Mouse (Mus musculus) fibroblast of lung, adult 2 months (primary cell): Measurements from ENCODE around the gene Ear6.
"Not testable (repeated sequence)": the region's sequence is repeated elsewhere in the genome, so short reads cannot be mapped to it uniquely, and the experiment has no call there.

ENCODE experiments used
- DNase-seq: peaks from one replicate; pipeline ENCODE4 v3.0.0-alpha.2; 2011; ENCODE audit warnings: low read depth

The Ear6 gene

DNA sequence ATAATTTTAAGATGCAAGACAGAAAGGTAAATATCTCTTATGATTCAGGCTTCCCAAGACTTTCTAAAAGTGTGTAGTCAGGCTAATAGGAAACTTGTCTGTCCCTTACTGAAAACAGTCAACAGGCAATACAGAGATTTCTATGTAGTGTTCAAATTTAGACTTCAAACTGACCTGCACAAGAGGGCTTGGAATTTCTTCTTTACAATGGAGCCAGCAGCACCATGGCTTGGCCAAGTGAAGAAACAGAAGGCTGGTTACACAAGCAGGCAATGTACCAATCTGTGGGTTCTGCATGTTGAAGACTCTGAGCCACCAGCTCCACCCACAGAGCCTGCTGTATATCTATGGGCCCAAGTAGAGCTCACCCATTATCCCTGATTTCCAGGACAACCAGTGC is at the start of gene Ear6:
Ear6 (plus strand) TSS at position 301 of the 400 bp plus-strand sequence.
- DNase-seq = no peak

DNA sequence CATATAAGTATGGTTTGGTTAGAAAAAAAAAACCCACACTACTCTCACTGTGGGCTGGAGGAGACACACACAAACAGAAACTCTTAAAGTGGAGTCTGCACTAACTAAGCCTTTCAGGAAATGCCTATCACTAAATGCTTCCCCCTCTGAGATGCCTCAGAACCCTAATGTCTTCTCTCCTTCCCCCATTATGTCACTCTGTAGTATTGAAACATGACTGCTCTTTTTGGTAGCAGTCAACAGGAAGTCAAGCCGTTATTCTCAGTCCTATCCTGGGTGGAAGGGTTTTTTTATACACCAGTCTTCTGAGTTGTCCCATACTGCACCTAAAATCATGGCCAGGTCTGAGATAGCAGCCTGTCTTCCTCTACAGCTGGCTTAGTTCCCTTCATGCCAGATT is 26.9 kb upstream of the Ear6 start:
- DNase-seq = no peak

DNA sequence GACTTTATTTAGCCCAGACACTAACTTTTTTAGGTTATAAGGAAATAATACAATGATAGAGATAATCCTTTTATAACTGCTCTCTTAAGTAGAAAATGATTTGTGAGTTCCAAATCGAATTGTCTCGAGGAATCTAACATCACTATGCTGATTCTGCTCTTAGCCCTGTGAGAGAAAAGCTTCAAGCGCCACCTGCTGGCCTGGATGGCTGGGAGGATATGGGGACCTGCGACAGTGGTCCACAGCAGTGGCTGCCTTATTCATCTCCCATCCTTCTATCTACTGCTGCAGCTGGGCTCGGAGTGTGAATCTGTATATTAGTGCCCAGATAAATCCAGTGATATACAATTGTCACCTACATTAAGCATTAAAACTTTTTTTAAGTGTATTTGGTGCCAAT is 25.7 kb upstream of the Ear6 start:
- not testable (repeated sequence) for DNase-seq

DNA sequence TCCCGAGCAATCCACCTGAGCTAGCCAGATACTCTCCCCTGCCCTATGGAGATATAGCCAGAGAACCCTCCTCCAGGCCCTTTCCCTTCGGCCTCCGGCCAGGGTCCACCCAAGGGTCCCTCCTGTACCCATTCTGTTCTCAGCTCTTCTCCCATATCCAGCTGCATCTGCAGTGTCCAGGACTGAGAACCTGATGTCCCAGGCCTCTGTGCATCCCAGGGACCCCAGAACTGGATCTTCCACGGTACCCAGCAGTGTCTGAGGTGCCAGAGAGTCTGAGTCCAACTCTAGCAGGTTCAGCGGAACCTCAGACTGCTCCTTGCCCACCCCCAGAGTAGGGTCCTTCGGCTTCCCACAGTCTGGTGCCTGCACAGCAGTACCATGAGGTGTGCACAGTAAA is 24.3 kb upstream of the Ear6 start:
- DNase-seq = no peak

DNA sequence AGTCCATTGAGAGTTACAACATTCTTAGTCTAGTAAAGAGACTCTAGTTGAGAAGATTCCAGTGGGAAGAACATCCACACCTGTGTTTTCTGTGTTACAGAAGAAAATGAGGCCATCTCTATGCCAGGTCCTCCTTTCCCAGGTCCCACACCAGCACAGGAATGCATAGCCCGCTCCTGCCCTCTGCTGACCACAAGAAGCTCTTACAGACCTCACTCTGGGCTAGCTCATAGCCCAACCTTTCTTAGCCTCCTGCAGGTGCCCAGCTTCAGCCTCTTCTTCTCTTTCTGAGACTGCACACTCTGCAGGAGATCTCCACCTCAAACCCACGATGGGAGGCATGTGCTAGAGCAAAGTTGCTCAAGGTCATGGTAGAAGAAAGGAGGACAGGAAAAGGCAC is 15.0 kb upstream of the Ear6 start:
- DNase-seq = not testable (repeated sequence)

DNA sequence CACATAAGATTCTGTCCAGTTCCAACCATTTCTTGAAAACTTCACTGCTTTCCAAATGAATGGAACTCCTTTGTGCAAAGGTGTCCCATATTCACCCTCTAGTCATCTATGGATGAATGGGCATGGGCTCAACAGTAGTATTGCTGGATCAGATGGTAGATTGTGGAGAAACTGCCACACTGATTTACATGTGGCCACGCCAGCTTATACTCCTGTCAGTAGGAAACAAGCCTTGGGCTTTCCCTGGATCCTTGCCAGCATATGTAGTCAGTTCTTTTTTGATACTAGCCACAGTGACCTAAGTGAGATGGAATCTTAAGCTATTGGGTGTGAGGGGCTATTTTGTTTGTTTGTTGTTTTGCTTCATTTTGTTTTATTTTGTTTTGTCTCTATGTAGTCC is 11.2 kb upstream of the Ear6 start:
- DNase-seq = no peak

DNA sequence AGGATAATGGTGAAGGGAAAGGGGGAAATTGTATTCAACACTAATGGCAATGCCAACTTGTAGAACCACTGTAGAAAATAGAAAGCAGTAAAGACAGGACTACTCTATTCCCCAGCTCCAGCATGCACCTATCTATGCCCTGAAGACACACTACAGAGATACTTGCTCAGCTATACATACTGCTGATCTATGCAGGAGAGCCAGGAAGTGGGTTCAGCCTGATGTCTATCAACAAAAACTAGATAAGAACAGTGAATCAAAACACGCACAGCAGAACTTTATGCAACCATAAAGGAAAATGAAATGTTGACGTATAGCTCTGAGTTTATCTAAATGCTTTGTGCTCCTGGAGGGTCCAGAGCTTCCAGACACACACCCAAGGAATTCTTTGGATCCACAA is 10.7 kb upstream of the Ear6 start:
- DNase-seq = no peak

DNA sequence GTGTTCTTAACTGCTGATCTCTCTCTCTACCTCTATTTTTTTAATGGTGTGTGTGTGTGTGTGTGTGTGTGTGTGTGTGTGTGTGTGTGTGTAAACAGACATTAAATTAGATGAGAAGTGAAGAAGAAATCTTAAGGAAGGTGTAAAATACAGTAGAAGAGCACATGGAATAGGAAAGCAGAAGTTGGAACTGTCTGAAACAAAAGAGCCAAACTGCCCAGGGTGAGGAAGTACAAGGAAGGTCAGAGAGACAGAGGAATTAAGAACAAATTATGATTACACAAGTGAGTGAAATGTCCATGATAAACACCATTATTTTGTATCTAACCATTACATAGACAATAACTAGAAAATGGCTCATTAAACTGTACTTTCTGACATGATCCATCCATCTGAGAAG is 9.6 kb upstream of the Ear6 start:
- DNase-seq = no peak

DNA sequence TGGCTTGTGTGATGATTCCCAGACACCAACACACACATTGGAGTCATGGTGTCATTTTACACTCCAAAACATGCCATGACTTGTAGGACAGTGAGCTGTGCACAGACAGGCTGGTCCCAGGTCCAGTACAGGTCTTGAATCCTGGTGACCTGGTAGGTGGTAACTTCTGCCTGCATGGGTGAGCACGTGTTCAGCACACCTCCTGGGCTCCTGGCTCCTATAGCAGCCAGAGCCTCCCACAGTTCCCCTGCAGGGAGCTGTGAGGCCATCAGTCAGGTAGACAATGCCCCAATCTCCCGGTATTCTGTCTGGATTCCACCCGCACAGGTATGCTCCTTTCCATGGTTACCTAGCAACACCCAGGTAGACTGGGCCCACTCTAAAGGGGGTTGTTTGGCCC is 6.9 kb upstream of the Ear6 start:
- no peak for DNase-seq

DNA sequence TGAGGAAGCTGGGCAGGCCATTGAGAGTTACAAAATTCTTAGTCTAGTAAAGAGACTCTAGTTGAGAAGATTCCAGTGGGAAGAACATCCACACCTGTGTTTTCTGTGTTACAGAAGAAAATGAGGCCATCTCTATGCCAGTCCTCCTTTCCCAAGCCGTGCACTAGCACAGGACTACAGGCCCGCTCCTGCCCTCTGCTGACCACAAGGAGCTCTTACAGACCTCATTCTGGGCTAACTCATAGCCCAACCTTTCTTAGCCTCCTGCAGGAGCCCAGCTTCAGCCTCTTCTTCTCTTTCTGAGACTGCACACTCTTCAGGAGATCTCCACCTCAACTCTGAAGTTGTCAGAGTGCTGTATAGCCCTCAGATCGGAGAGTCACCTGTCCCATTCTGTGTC is 2.5 kb upstream of the Ear6 start:
- DNase-seq = not testable (repeated sequence)

DNA sequence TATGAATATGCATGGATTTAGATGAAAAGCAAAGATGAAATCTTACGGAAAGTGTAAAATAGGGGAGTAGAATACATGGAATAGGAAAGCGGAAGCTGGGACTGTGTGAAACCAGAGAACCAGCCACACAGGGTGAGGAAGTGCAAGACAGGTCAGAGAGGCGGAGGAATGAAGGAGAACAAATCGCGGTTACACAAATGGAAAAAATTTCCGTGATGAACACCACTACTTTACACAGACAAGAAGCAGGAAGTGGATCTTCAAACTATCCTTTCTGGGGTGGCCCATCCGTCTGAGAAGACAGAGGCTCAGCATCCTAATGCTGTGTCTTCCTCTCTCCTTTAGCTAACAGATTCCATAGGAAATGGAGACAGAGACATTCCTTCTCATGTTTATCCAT is 1.8 kb downstream of the Ear6 start:
- not testable (repeated sequence) for DNase-seq

DNA sequence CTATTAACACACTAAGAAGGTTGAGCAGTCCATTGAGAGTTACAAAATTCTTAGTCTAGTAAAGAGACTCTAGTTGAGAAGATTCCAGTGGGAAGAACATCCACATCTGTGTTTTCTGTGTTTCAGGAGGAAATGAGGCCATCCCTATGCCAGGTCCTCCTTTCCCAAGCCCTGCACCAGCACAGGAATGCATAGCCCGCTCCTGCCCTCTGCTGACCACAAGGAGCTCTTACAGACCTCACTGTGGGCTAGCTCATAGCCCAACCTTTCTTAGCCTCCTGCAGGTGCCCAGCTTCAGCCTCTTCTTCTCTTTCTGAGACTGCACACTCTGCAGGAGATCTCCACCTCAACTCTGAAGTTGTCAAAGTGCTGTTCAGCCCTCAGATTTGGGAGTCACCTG is 10.1 kb downstream of the Ear6 start:
- DNase-seq = not testable (repeated sequence)

DNA sequence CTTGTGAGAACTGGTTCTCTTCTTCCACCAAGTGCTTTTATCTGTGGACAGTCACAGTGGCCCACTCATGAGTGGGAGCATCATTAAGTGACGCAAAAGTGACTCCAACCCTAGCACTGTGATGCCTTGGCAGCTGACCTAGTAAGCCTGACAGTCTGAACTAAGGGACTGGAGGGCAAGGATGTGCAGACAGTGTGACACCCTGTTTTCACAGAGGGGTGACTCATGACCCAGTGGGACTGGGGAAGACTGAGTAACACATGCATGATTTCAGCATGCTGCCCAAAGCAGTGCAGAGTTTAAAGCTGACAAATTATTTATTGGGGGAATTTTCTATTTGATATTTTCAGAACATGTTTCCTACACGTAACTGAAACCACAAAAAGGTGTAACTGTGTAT is 17.3 kb downstream of the Ear6 start:
- DNase-seq = peak; percentile 13

DNA sequence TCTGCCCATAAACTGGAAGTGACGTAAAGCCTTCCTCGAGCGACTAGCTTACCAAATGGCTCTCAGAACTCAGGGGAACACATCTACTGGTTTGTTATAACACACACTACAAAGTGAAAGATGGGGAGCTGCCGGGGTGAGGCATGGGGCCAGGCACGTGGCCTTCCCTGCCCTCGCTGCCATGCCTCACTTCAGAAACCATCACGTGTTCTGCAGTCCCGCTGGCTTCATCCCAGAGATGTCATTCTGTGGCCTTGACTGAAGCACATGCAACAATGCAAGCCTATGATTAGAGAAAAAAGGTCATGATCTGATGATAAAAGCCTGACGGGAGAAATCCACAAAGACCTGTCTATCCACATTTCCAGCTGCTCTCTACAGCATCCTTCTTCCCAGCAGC is 18.2 kb downstream of the Ear6 start:
- DNase-seq = no peak

DNA sequence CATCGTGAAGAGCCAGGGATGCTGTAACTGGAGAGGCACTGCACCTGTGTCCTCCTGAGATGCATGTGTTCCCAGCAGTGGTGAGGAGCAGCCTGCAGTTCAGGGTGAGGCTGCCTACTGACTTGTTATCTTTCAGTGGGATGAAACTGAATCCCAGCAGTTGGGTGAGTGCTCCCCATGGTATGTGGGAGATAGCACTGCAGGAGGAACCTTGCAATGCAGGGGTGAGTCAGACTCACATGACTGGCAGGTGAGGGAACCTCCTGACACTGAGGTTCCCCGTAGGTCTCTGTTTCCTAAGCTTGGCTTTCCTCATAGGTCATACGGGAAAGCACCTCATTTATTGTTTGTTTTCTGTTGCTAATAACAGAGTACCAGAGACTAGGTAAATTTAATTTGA is 24.0 kb downstream of the Ear6 start:
- DNase-seq = no peak

DNA sequence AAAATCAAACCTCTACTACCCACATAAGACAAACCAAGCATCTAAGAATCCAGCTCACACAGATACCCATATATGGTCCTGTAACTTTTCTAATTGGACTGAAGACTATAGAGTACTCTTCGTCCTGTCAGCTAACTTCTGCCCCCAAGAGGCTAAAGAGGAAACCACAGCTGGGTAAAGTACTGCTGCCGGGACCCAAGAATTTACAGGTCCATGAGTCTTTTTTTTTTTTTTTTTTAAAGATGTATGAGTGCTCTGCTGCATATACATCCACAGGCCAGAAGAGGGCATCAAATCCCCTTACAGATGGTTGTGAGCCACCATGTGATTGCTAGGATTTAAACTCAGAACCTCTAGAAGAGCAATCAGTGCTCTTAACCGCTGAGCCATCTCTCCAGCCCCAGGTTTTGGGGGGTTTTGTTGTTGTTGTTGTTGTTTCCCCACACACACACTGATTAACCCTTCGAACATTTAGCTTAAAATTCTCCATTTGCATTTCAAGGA is 30.1 kb downstream of the Ear6 start:
- DNase-seq = peak; percentile 62

DNA sequence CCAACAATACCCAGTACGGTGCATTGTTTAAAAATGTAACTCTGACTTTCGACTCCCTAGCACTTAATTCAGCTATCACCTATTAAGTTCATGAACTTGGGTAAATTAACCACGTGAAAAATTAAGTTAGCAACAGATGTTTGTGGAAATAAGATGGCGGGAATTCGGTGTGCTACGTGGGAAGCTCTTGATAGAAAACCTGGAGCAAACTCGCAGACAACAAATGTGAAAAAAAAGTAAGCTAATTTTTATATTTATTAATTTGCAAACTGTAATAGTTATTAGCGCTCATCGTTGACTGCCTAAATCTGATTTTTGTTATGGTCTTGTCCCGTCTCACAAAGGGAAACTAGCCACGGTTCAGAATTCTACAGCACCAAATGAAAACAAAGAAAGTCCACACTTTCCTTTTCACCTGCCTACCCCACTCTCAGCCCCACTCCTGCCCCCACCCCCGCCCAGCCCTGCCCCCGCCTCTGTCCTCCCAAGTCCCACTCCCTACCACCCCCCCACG is 30.6 kb downstream of the Ear6 start:
- no peak for DNase-seq

DNA sequence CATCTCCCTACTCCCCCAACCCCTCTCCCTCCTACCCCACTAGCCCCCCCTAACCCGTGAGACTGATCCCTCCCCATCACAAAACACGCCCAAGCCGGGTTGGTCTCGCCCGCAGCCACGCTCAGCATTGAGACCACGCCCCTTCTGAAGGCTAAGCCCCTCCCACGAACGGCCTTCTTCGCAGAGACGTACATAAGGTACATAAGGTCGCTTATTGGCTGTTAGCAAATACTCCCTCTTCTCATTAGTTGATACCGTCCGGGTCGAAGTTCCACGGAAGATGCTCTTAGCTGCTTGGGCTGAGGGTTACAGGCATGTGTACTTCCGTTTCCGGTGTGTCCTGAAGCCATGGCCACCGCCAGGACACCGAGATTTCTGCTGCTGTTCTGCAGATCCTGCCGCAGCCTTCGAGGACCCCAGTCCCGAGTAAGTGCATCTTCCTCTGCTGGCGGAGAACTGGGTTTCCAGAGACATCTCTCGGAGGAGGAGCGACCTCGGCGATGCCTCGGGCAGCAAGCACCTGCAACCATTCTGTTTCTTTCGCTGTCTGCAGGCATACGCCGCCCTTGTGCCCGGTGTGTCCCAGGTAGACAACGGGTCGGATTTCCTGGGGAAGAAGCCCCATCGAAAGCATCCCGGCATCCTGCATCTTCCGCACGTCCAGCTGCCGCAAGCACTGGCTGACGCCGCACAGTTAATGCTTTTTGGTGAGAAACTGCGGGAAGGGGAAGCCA is 31.3 kb downstream of the Ear6 start, which contains the start of gene Mettl17:
Mettl17 (plus strand) TSS at position 245 of the 734 bp plus-strand sequence.
- peak; percentile 96 for DNase-seq

DNA sequence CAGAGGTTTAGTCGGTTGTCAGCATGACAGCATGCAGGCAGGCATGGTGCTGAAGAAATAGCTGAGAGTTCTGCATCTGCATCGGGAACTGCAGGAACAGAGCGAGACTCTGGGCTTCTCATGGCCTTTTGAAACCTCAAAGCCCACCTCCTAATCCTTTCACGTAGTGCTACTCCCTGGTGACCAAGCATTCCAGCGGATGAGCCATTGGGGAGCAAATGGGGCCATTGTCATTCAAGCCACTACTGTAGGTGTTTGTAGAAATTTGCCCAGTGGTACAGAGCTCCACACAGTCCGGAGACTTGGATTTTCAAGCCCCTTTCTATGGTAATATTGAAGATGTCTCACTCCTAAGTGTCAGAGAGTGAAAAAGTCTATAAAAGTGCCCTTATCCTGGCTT is 32.6 kb downstream of the Ear6 start:
- no peak for DNase-seq

DNA sequence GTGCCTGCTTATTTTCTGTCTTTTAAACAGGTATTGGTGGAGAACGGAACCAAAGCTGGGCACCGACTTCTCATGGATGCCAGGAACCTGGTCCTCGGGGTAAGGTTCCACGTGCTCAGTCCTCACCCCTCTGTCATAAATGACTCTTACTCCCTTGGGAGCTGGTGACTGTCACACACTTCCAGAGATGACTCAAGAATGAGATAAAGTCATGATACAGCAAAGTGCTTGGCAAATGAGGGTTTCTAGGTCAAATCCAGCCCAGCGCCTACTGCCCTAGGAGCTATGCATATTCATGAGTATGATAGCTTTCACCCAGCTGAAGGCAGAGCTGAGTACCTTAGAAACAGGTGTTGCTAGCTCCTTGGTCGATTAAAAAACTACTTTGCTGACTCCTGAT is 36.3 kb downstream of the Ear6 start:
- no peak for DNase-seq

DNA sequence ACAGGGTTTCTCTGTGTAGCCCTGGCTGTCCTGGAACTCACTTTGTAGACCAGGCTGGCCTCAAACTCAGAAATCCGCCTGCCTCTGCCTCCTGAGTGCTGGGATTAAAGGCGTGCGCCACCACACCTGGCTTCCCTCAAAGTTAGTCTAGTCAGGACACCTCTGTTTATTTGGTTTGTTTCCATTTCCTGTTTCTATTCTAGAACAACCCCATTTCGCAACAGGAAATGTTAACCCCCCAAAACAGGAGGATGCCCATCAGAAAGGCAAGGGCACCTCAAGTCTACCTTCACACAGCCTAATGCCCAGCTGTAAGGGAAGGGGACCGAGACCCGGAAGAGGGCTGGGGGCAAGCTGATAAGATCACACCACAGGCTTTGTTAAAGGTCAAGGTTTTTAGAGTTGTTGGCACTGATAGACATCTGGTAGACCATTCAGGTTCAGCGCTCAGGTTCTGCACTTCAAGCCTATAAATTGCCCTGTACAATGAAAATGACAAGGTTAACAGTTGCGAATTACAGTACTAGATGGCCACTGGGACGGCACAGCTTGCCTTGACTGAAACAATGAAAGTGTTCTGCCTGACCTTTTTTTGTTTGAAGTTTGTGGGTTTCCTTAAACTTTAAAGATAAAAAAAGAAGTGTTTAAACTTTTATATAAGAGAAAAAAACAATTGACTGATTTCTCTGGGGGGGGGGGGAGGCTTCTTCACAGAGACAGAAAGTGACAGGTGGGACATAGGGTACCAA is 38.9 kb downstream of the Ear6 start, which contains the start of gene Slc39a2:
Slc39a2 (plus strand) TSS at position 699 of the 749 bp plus-strand sequence.
- no peak for DNase-seq

DNA sequence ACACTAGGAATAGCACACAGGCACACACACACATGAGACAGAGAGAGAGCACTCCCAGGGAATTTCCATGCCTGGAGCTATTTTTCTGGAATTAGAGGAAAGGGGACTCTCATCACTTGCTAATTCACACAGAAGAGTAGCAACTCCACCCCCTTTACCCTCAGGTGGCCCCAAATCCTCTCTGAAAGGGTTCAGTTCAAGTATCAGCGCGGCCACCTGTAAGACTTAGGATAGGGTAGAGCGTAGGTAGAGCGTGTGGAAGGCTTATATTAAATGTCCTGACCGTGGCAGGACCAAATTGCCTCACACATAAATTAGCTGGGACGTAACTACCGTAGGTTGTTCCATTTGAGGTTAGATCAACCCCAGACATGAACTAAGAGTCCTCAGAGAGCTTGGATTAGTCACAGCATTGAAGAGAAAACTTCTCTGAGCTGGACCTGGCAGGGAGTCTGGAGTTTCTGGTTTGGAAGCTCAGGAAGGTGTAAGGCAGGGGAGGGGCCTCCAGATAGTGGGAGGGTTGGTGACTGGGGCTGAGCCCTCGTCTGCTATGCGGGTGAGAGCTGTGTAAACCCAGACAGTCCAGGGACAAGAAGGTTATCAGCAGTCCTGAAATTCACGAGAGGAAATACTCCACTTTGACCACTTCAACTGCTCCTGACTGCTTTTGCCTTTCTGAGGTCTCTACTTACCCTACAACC is 39.7 kb downstream of the Ear6 start:
- DNase-seq = no peak
